Mouse (Mus musculus) liver, embryonic 12.5 days (tissue): ENCODE measurements around the gene Lama2. TPM values are rescaled to one million over a fixed set of nuclear protein-coding genes. Genes with fewer than 3 reads are reported as not detected.

Experiments
- ATAC-seq: fragments of 200-750 bp; cut with Nextera tagmentation; 2 replicates; pipeline ENCODE4 v1.8.0; 2017; ENCODE audit warnings: moderate number of reproducible peaks, mild to moderate bottlenecking, moderate library complexity
- H3K27ac ChIP-seq: fragments of 300-500 bp; sonication (generic); 2 replicates; pipeline ENCODE4 v1.5.1; 2016; ENCODE audit warnings: mild to moderate bottlenecking
- H3K27me3 ChIP-seq: fragments of 300-500 bp; sonication (generic); replicated peaks from 2 replicates; pipeline ENCODE4 v1.6.1; 2016; ENCODE audit warnings: mild to moderate bottlenecking, moderate library complexity
- H3K36me3 ChIP-seq: fragments of 300-500 bp; sonication (generic); 2 replicates; pipeline ENCODE4 v1.6.1; 2016; ENCODE audit warnings: mild to moderate bottlenecking, moderate library complexity
- H3K4me1 ChIP-seq: fragments of 300-500 bp; sonication (generic); 2 replicates; pipeline ENCODE4 v1.6.1; 2016
- H3K4me2 ChIP-seq: fragments of 300-500 bp; sonication (generic); 2 replicates; pipeline ENCODE4 v1.6.1; 2016; ENCODE audit warnings: mild to moderate bottlenecking, moderate library complexity
- H3K4me3 ChIP-seq: fragments of 300-500 bp; sonication (generic); 2 replicates; pipeline ENCODE4 v1.5.1; 2016; ENCODE audit warnings: mild to moderate bottlenecking, moderate library complexity
- H3K9ac ChIP-seq: fragments of 300-500 bp; sonication (generic); 2 replicates; pipeline ENCODE4 v1.6.1; 2016; ENCODE audit warnings: mild to moderate bottlenecking, moderate library complexity
- H3K9me3 ChIP-seq: fragments of 300-500 bp; sonication (generic); replicated peaks from 2 replicates; pipeline ENCODE4 v1.6.1; 2016; ENCODE audit warnings: mild to moderate bottlenecking, moderate library complexity
- WGBS: fragments of 180-500 bp; shearing (Covaris S2); methylation state at CpG from one replicate; pipeline ENCODE4 v1.1.7; 2016; ENCODE audit not compliant: insufficient replicate concordance; 5-methylcytosine and 5-hydroxymethylcytosine counted together
- polyA plus RNA-seq: library from polyadenylated mRNA; unstranded; fragments of >200 nt; fragmentation: Nextera tagmentation; extraction: Ambion mirVana; gene quantifications from 2 replicates; pipeline ENCODE4 v1.2.1, GENCODE M21; 2016

Gene Lama2
- polyA plus RNA-seq, 1 experiment from 2014 or later: 0.41 TPM

GRCm38 (mm10) chr10:27344278-27344677, 275.3 kb downstream of the Lama2 start:
- ATAC-seq: no peak
- H3K27me3 ChIP-seq: no peaks in the 10 kb centered on the region
- 56% methylated on average over 7 of the region's 7 CpGs for WGBS
- no peaks in the 10 kb centered on the region for H3K36me3 ChIP-seq
- H3K9me3 ChIP-seq: no peaks in the 10 kb centered on the region
- H3K4me1 ChIP-seq: no peaks in the 10 kb centered on the region
- H3K9ac ChIP-seq: no peak overlapping the region
- no peak overlapping the region for H3K4me3 ChIP-seq
- H3K27ac ChIP-seq: no peak overlapping the region
- H3K4me2 ChIP-seq: no peak overlapping the region

- H3K9ac ChIP-seq: no peak overlapping the region
- no peaks in the 10 kb centered on the region for H3K4me1 ChIP-seq
- H3K4me2 ChIP-seq: no peak overlapping the region
- no peak overlapping the region for H3K27ac ChIP-seq
- WGBS: 80% methylated on average over 4 of the region's 4 CpGs
- H3K36me3 ChIP-seq: no peaks in the 10 kb centered on the region
- H3K4me3 ChIP-seq: no peak overlapping the region
- no peaks in the 10 kb centered on the region for H3K9me3 ChIP-seq
- ATAC-seq: no peak
- no peaks in the 10 kb centered on the region for H3K27me3 ChIP-seq
Observed at GRCm38 (mm10) chr10:27322410-27322990, 297.1 kb downstream of the Lama2 start.

GRCm38 (mm10) chr10:27307444-27307843, 312.1 kb downstream of the Lama2 start:
- Histone ChIP-seq H3K4me3 (no peak overlapping the region), H3K36me3 (no peaks in the 10 kb centered on the region), H3K9me3 (no peaks in the 10 kb centered on the region), H3K4me2 (no peak overlapping the region), H3K9ac (no peak overlapping the region), H3K27me3 (no peaks in the 10 kb centered on the region), H3K27ac (no peak overlapping the region), H3K4me1 (no peaks in the 10 kb centered on the region)
- WGBS: 70% methylated on average over 8 of the region's 8 CpGs
- ATAC-seq: no peak

- H3K36me3 ChIP-seq: no peaks in the 10 kb centered on the region
- H3K4me1 ChIP-seq: no peaks in the 10 kb centered on the region
- no peak overlapping the region for H3K4me2 ChIP-seq
- no peak for ATAC-seq
- no peaks in the 10 kb centered on the region for H3K27me3 ChIP-seq
- no peak overlapping the region for H3K9ac ChIP-seq
- no peaks in the 10 kb centered on the region for H3K9me3 ChIP-seq
- 48% methylated on average over 3 of the region's 3 CpGs for WGBS
- H3K4me3 ChIP-seq: no peak overlapping the region
- H3K27ac ChIP-seq: no peak overlapping the region
Observed at GRCm38 (mm10) chr10:27305301-27305700, 314.3 kb downstream of the Lama2 start.

- Histone ChIP-seq H3K36me3 (no peaks in the 10 kb centered on the region), H3K4me1 (no peaks in the 10 kb centered on the region), H3K4me3 (no peak overlapping the region), H3K27ac (no peak overlapping the region), H3K27me3 (no peaks in the 10 kb centered on the region), H3K4me2 (no peak overlapping the region), H3K9ac (no peak overlapping the region), H3K9me3 (no peaks in the 10 kb centered on the region)
- 56% methylated on average over 10 of the region's 10 CpGs for WGBS
- ATAC-seq: no peak
Observed at GRCm38 (mm10) chr10:27285098-27285860, 334.3 kb downstream of the Lama2 start.

- WGBS: 69% methylated on average over 2 of the region's 2 CpGs
- no peaks in the 10 kb centered on the region for H3K36me3 ChIP-seq
- no peak overlapping the region for H3K4me3 ChIP-seq
- no peak overlapping the region for H3K9ac ChIP-seq
- no peaks in the 10 kb centered on the region for H3K9me3 ChIP-seq
- no peak overlapping the region for H3K27ac ChIP-seq
- H3K27me3 ChIP-seq: no peaks in the 10 kb centered on the region
- no peak overlapping the region for H3K4me2 ChIP-seq
- ATAC-seq: no peak
- no peaks in the 10 kb centered on the region for H3K4me1 ChIP-seq
Observed at GRCm38 (mm10) chr10:27267432-27267831, 352.1 kb downstream of the Lama2 start.

- no peak for ATAC-seq
- Histone ChIP-seq H3K4me2 (no peak overlapping the region), H3K27me3 (no peaks in the 10 kb centered on the region), H3K27ac (no peak overlapping the region), H3K9ac (no peak overlapping the region), H3K4me1 (no peaks in the 10 kb centered on the region), H3K9me3 (no peaks in the 10 kb centered on the region), H3K4me3 (no peak overlapping the region), H3K36me3 (no peaks in the 10 kb centered on the region)
- 33% methylated on average over 2 of the region's 2 CpGs for WGBS
Observed at GRCm38 (mm10) chr10:27265812-27266211, 353.7 kb downstream of the Lama2 start.

GRCm38 (mm10) chr10:27264713-27265112, 354.8 kb downstream of the Lama2 start:
- no peak overlapping the region for H3K27ac ChIP-seq
- no peaks in the 10 kb centered on the region for H3K4me1 ChIP-seq
- ATAC-seq: no peak
- WGBS: 40% methylated on average over 2 of the region's 2 CpGs
- H3K9me3 ChIP-seq: no peaks in the 10 kb centered on the region
- H3K9ac ChIP-seq: no peak overlapping the region
- no peak overlapping the region for H3K4me3 ChIP-seq
- no peaks in the 10 kb centered on the region for H3K36me3 ChIP-seq
- no peak overlapping the region for H3K4me2 ChIP-seq
- H3K27me3 ChIP-seq: no peaks in the 10 kb centered on the region

- H3K27me3 ChIP-seq: no peaks in the 10 kb centered on the region
- no peak overlapping the region for H3K4me3 ChIP-seq
- H3K9me3 ChIP-seq: no peaks in the 10 kb centered on the region
- no peaks in the 10 kb centered on the region for H3K36me3 ChIP-seq
- no peak overlapping the region for H3K9ac ChIP-seq
- no peaks in the 10 kb centered on the region for H3K4me1 ChIP-seq
- H3K4me2 ChIP-seq: no peak overlapping the region
- WGBS: 83% methylated on average over 1 of the region's 1 CpGs
- ATAC-seq: no peak
- H3K27ac ChIP-seq: no peak overlapping the region
Observed at GRCm38 (mm10) chr10:27249741-27250140, 369.8 kb downstream of the Lama2 start.

GRCm38 (mm10) chr10:27234755-27235154, 384.8 kb downstream of the Lama2 start:
- Histone ChIP-seq H3K27ac (no peak overlapping the region), H3K4me1 (no peaks in the 10 kb centered on the region), H3K4me3 (no peak overlapping the region), H3K4me2 (no peak overlapping the region), H3K27me3 (no peaks in the 10 kb centered on the region), H3K36me3 (no peaks in the 10 kb centered on the region), H3K9me3 (no peaks in the 10 kb centered on the region), H3K9ac (no peak overlapping the region)
- ATAC-seq: no peak
- 75% methylated on average over 4 of the region's 4 CpGs for WGBS

- Histone ChIP-seq H3K9me3 (no peaks in the 10 kb centered on the region), H3K36me3 (no peaks in the 10 kb centered on the region), H3K9ac (no peak overlapping the region), H3K27ac (no peak overlapping the region), H3K4me1 (no peaks in the 10 kb centered on the region), H3K4me3 (no peak overlapping the region), H3K4me2 (no peak overlapping the region), H3K27me3 (no peaks in the 10 kb centered on the region)
- WGBS: 51% methylated on average over 5 of the region's 5 CpGs
- no peak for ATAC-seq
Observed at GRCm38 (mm10) chr10:27233577-27233976, 386.0 kb downstream of the Lama2 start.

GRCm38 (mm10) chr10:27223815-27224375, 395.7 kb downstream of the Lama2 start:
- no peak overlapping the region for H3K4me3 ChIP-seq
- WGBS: 71% methylated on average over 8 of the region's 8 CpGs
- H3K4me2 ChIP-seq: no peak overlapping the region
- no peak overlapping the region for H3K27ac ChIP-seq
- H3K4me1 ChIP-seq: no peaks in the 10 kb centered on the region
- no peaks in the 10 kb centered on the region for H3K36me3 ChIP-seq
- H3K27me3 ChIP-seq: no peaks in the 10 kb centered on the region
- no peaks in the 10 kb centered on the region for H3K9me3 ChIP-seq
- ATAC-seq: no peak
- H3K9ac ChIP-seq: no peak overlapping the region
